Mouse (Mus musculus): ENCODE results near the gene Snx30. TPM values are rescaled to one million over a fixed set of nuclear protein-coding genes. Genes with fewer than 3 reads are reported as not detected.

Gene Snx30
- polyA plus RNA-seq, 1 experiment, result 24.7 TPM

- Histone ChIP-seq H3K27me3 (ENCODE audit: control insufficient read depth, insufficient read depth, low read length) (no peaks in the 10 kb centered on the region), H3K4me3 (replicated peaks; ENCODE audit: insufficient read depth, low read depth, low read length) (no peak overlapping the region), H3K4me1 (ENCODE audit: control insufficient read depth, insufficient read depth, low read length) (peaks cover 28% of the 10 kb centered on the region), H3K27ac (ENCODE audit: insufficient read depth, low read length) (no peak overlapping the region)
- WGBS, result 84% methylated on average over 10 of the region's 10 CpGs
- no peak for DNase-seq
- TF ChIP-seq CTCF (IDR thresholded peaks at IDR 0.05; ENCODE audit: borderline replicate concordance, insufficient read depth, low read depth, low read length), result no peak
- TF ChIP-seq POLR2A (IDR thresholded peaks at IDR 0.05; ENCODE audit: borderline replicate concordance, insufficient read depth, low read length), result no peak
These were observed 86.2 kb downstream of the Snx30 start for GRCm38 (mm10) chr4:59891723-59892416.

- no peak for TF ChIP-seq CTCF (IDR thresholded peaks at IDR 0.05; ENCODE audit: borderline replicate concordance, insufficient read depth, low read depth, low read length)
- no peak for TF ChIP-seq POLR2A (IDR thresholded peaks at IDR 0.05; ENCODE audit: borderline replicate concordance, insufficient read depth, low read length)
- H3K27me3 ChIP-seq (ENCODE audit: control insufficient read depth, insufficient read depth, low read length), result no peaks in the 10 kb centered on the region
- WGBS, result 88% methylated on average over 5 of the region's 5 CpGs
- DNase-seq, result no peak
- no peak overlapping the region for H3K27ac ChIP-seq (ENCODE audit: insufficient read depth, low read length)
- H3K4me1 ChIP-seq (ENCODE audit: control insufficient read depth, insufficient read depth, low read length), result peaks cover 28% of the 10 kb centered on the region
- no peak overlapping the region for H3K4me3 ChIP-seq (replicated peaks; ENCODE audit: insufficient read depth, low read depth, low read length)
These were observed 87.1 kb downstream of the Snx30 start for GRCm38 (mm10) chr4:59892731-59893130.

GRCm38 (mm10) chr4:59894415-59894814 is 88.8 kb downstream of the Snx30 start:
- Histone ChIP-seq H3K4me1 (ENCODE audit: control insufficient read depth, insufficient read depth, low read length) (peaks cover 24% of the 10 kb centered on the region), H3K27ac (ENCODE audit: insufficient read depth, low read length) (no peak overlapping the region), H3K27me3 (ENCODE audit: control insufficient read depth, insufficient read depth, low read length) (no peaks in the 10 kb centered on the region), H3K4me3 (replicated peaks; ENCODE audit: insufficient read depth, low read depth, low read length) (no peak overlapping the region)
- WGBS, result 79% methylated on average over 8 of the region's 8 CpGs
- TF ChIP-seq CTCF (IDR thresholded peaks at IDR 0.05; ENCODE audit: borderline replicate concordance, insufficient read depth, low read depth, low read length), result no peak
- no peak for DNase-seq

- Histone ChIP-seq H3K4me3 (replicated peaks; ENCODE audit: insufficient read depth, low read depth, low read length) (no peak overlapping the region), H3K4me1 (ENCODE audit: control insufficient read depth, insufficient read depth, low read length) (peaks cover 19% of the 10 kb centered on the region), H3K27me3 (ENCODE audit: control insufficient read depth, insufficient read depth, low read length) (no peaks in the 10 kb centered on the region), H3K27ac (ENCODE audit: insufficient read depth, low read length) (no peak overlapping the region)
- WGBS, result 93% methylated on average over 3 of the region's 3 CpGs
- no peak for DNase-seq
- TF ChIP-seq CTCF (IDR thresholded peaks at IDR 0.05; ENCODE audit: borderline replicate concordance, insufficient read depth, low read depth, low read length) (no peak), POLR2A (IDR thresholded peaks at IDR 0.05; ENCODE audit: borderline replicate concordance, insufficient read depth, low read length) (no peak)
These were observed 89.4 kb downstream of the Snx30 start for GRCm38 (mm10) chr4:59894977-59895575.

- TF ChIP-seq POLR2A (IDR thresholded peaks at IDR 0.05; ENCODE audit: borderline replicate concordance, insufficient read depth, low read length) (no peak), CTCF (IDR thresholded peaks at IDR 0.05; ENCODE audit: borderline replicate concordance, insufficient read depth, low read depth, low read length) (no peak)
- no peaks in the 10 kb centered on the region for H3K27me3 ChIP-seq (ENCODE audit: control insufficient read depth, insufficient read depth, low read length)
- H3K27ac ChIP-seq (ENCODE audit: insufficient read depth, low read length), result no peak overlapping the region
- WGBS, result 70% methylated on average over 5 of the region's 5 CpGs
- H3K4me3 ChIP-seq (replicated peaks; ENCODE audit: insufficient read depth, low read depth, low read length), result no peak overlapping the region
- DNase-seq, result no peak
- H3K4me1 ChIP-seq (ENCODE audit: control insufficient read depth, insufficient read depth, low read length), result peaks cover 12% of the 10 kb centered on the region
These were observed 90.4 kb downstream of the Snx30 start for GRCm38 (mm10) chr4:59896000-59896399.

- Histone ChIP-seq H3K27me3 (ENCODE audit: control insufficient read depth, insufficient read depth, low read length) (no peaks in the 10 kb centered on the region), H3K4me1 (ENCODE audit: control insufficient read depth, insufficient read depth, low read length) (no peaks in the 10 kb centered on the region), H3K27ac (ENCODE audit: insufficient read depth, low read length) (no peak overlapping the region), H3K4me3 (replicated peaks; ENCODE audit: insufficient read depth, low read depth, low read length) (no peak overlapping the region)
- WGBS, result 78% methylated on average over 12 of the region's 12 CpGs
- no peak for DNase-seq
- TF ChIP-seq CTCF (IDR thresholded peaks at IDR 0.05; ENCODE audit: borderline replicate concordance, insufficient read depth, low read depth, low read length) (no peak), POLR2A (IDR thresholded peaks at IDR 0.05; ENCODE audit: borderline replicate concordance, insufficient read depth, low read length) (no peak)
These were observed 92.3 kb downstream of the Snx30 start for GRCm38 (mm10) chr4:59897814-59898520.

- 93% methylated on average over 9 of the region's 9 CpGs for WGBS
- no peaks in the 10 kb centered on the region for H3K27me3 ChIP-seq (ENCODE audit: control insufficient read depth, insufficient read depth, low read length)
- TF ChIP-seq CTCF (IDR thresholded peaks at IDR 0.05; ENCODE audit: borderline replicate concordance, insufficient read depth, low read depth, low read length) (no peak), POLR2A (IDR thresholded peaks at IDR 0.05; ENCODE audit: borderline replicate concordance, insufficient read depth, low read length) (no peak)
- DNase-seq, result no peak
- no peak overlapping the region for H3K4me3 ChIP-seq (replicated peaks; ENCODE audit: insufficient read depth, low read depth, low read length)
- H3K27ac ChIP-seq (ENCODE audit: insufficient read depth, low read length), result no peak overlapping the region
- no peaks in the 10 kb centered on the region for H3K4me1 ChIP-seq (ENCODE audit: control insufficient read depth, insufficient read depth, low read length)
These were observed 92.9 kb downstream of the Snx30 start for GRCm38 (mm10) chr4:59898521-59898919.

- no peaks in the 10 kb centered on the region for H3K4me1 ChIP-seq (ENCODE audit: control insufficient read depth, insufficient read depth, low read length)
- WGBS, result 90% methylated on average over 6 of the region's 6 CpGs
- no peak for DNase-seq
- H3K27me3 ChIP-seq (ENCODE audit: control insufficient read depth, insufficient read depth, low read length), result no peaks in the 10 kb centered on the region
- TF ChIP-seq POLR2A (IDR thresholded peaks at IDR 0.05; ENCODE audit: borderline replicate concordance, insufficient read depth, low read length), result no peak
- no peak overlapping the region for H3K4me3 ChIP-seq (replicated peaks; ENCODE audit: insufficient read depth, low read depth, low read length)
- H3K27ac ChIP-seq (ENCODE audit: insufficient read depth, low read length), result no peak overlapping the region
These were observed 96.2 kb downstream of the Snx30 start for GRCm38 (mm10) chr4:59901810-59902209.

All from cerebellum, adult 2 months (tissue).